Mouse (Mus musculus): Measurements from ENCODE around the gene Gin1.

Gin1 gene

GRCm38 (mm10) chr1:97785685-97786393, 15.9 kb downstream of the Gin1 start:
- DNase-seq (ENCODE audit: low read depth in 1 of 2, low spot score in 2 of 2): no peak

GRCm38 (mm10) chr1:97787674-97788073, 17.7 kb downstream of the Gin1 start:
- no peak for DNase-seq (ENCODE audit: low read depth in 1 of 2, low spot score in 2 of 2)

- no peak for DNase-seq (ENCODE audit: low read depth in 1 of 2, low spot score in 2 of 2)
Observed at GRCm38 (mm10) chr1:97788490-97788889, 18.5 kb downstream of the Gin1 start.

- no peak for DNase-seq (ENCODE audit: low read depth in 1 of 2, low spot score in 2 of 2)
Observed at GRCm38 (mm10) chr1:97794110-97794509, 24.1 kb downstream of the Gin1 start.

GRCm38 (mm10) chr1:97795936-97796335, 26.0 kb downstream of the Gin1 start:
- DNase-seq (ENCODE audit: low read depth in 1 of 2, low spot score in 2 of 2): no peak

- no peak for DNase-seq (ENCODE audit: low read depth in 1 of 2, low spot score in 2 of 2)
Observed at GRCm38 (mm10) chr1:97802207-97802902, 32.4 kb downstream of the Gin1 start.

- no peak for DNase-seq (ENCODE audit: low read depth in 1 of 2, low spot score in 2 of 2)
Observed at GRCm38 (mm10) chr1:97804520-97804919, 34.5 kb downstream of the Gin1 start.

GRCm38 (mm10) chr1:97809255-97809912, 39.4 kb downstream of the Gin1 start:
- DNase-seq (ENCODE audit: low read depth in 1 of 2, low spot score in 2 of 2): no peak

GRCm38 (mm10) chr1:97821282-97821681, 51.3 kb downstream of the Gin1 start:
- DNase-seq (ENCODE audit: low read depth in 1 of 2, low spot score in 2 of 2): no peak

GRCm38 (mm10) chr1:97822203-97822602, 52.2 kb downstream of the Gin1 start:
- DNase-seq (ENCODE audit: low read depth in 1 of 2, low spot score in 2 of 2): no peak

GRCm38 (mm10) chr1:97822904-97823303, 52.9 kb downstream of the Gin1 start:
- no peak for DNase-seq (ENCODE audit: low read depth in 1 of 2, low spot score in 2 of 2)

GRCm38 (mm10) chr1:97827566-97827965, 57.6 kb downstream of the Gin1 start:
- DNase-seq (ENCODE audit: low read depth in 1 of 2, low spot score in 2 of 2): no peak

- no peak for DNase-seq (ENCODE audit: low read depth in 1 of 2, low spot score in 2 of 2)
Observed at GRCm38 (mm10) chr1:97828087-97828486, 58.1 kb downstream of the Gin1 start.

- no peak for DNase-seq (ENCODE audit: low read depth in 1 of 2, low spot score in 2 of 2)
Observed at GRCm38 (mm10) chr1:97833466-97834353, 63.7 kb downstream of the Gin1 start.

- no peak for DNase-seq (ENCODE audit: low read depth in 1 of 2, low spot score in 2 of 2)
Observed at GRCm38 (mm10) chr1:97834354-97834822, 64.4 kb downstream of the Gin1 start.

Measured in monocyte, adult 2 months (primary cell).